Mouse (Mus musculus) E14TG2a.4 (cell line): ENCODE measurements at regions not wholly inside any gene's neighbourhood (a gene's known extent, or its start where the extent isn't known, plus 50 kb on each side); places are given as distances from the start of the nearest gene placed in this dataset.

Experiments used
- CTCF ChIP-seq: conservative IDR thresholded peaks from 2 replicates; pipeline ENCODE4 v1.5.1; 2014; ENCODE audit warnings: low read length
- NANOG ChIP-seq: IDR thresholded peaks from 2 replicates; pipeline ENCODE4 v1.6.1; 2014; ENCODE audit warnings: borderline replicate concordance, low read length, mixed read lengths

DNA sequence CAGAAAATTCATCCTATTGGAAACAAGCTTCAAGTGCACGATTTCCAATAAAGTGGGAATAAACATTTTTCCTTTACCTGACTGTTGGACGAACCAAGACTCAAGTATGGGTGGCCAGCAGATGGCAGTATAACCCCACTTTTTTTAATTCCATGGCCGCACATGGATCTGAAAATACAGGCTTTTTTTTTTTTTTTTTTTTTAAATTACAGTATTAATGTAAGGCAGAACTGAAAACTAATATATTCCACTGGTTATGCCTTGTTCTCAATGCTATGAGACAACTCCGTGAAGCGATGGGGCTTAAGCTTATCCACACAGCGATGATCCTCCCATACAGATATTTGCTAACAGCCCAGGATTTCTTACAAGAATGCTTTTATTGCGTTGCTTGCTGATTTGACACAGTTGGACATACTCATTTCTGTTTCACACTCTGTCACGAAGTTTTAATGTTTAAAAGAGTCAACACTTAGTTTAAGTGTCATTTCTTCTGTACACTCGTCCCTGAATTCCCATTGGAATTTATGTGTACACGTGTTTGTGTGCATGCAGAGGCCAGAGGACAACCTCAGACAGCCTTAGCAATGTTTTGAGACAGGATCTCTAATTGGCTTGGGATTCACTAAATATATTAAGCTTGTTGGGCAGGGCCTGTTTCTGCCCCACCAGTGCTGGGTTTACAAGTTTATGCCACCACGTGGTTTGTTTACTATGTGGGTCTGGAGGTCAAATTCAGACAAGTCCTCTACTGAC lies 332.3 kb downstream of the D3Ertd751e start:
- TF ChIP-seq CTCF (peak; percentile 31), NANOG (no peak)
